Mouse (Mus musculus) C2C12 (cell line): Measurements from ENCODE around the gene Kcnip1. TPM values are rescaled to one million over a fixed set of nuclear protein-coding genes. Genes with fewer than 3 reads are reported as not detected.

Experiments
- H3K27me3 ChIP-seq: one replicate; pipeline ENCODE4 v1.6.1; 2011; ENCODE audit not compliant: control insufficient read depth, insufficient read depth, insufficient read length
- H3K36me3 ChIP-seq: one replicate; pipeline ENCODE4 v1.6.1; 2011; ENCODE audit not compliant: control insufficient read depth, insufficient read depth
- H3K4me3 ChIP-seq: one replicate; pipeline ENCODE4 v1.5.1; 2011; ENCODE audit warnings: mild to moderate bottlenecking, control low read depth; ENCODE audit not compliant: poor library complexity, insufficient read depth, severe bottlenecking
- H3K79me2 ChIP-seq: one replicate; pipeline ENCODE4 v1.6.1; 2011; ENCODE audit not compliant: control insufficient read depth, insufficient read depth
- H3K79me3 ChIP-seq: one replicate; pipeline ENCODE4 v1.6.1; 2011; ENCODE audit warnings: low read depth, control low read depth
- H3ac ChIP-seq: one replicate; pipeline ENCODE3; 2011; ENCODE audit warnings: low read depth; ENCODE audit not compliant: control insufficient read depth, insufficient read length
- CEBPB ChIP-seq: IDR thresholded peaks from one replicate; pipeline ENCODE4 v1.6.1; 2011; ENCODE audit warnings: low read depth, mild to moderate bottlenecking, control low read depth, moderate library complexity
- CTCF ChIP-seq: IDR thresholded peaks from one replicate; pipeline ENCODE4 v1.5.1; 2011; ENCODE audit not compliant: control insufficient read depth, insufficient read depth, insufficient read length
- FOSL1 ChIP-seq: IDR thresholded peaks from one replicate; pipeline ENCODE4 v1.8.0; 2011; ENCODE audit warnings: mild to moderate bottlenecking, low read length; ENCODE audit not compliant: poor library complexity, insufficient read depth, severe bottlenecking
- MAX ChIP-seq: IDR thresholded peaks from one replicate; pipeline ENCODE4 v1.6.1; 2011; ENCODE audit warnings: mild to moderate bottlenecking, control low read depth
- MYOD1 ChIP-seq: IDR thresholded peaks from one replicate; pipeline ENCODE4 v1.6.1; 2011; ENCODE audit warnings: low read depth; ENCODE audit not compliant: control insufficient read depth, insufficient read length
- MYOG ChIP-seq: IDR thresholded peaks from one replicate; pipeline ENCODE4 v1.6.1; 2011; ENCODE audit not compliant: control insufficient read depth, insufficient read length; ENCODE audit errors: extremely low read depth
- USF1 ChIP-seq: IDR thresholded peaks from one replicate; pipeline ENCODE4 v1.6.1; 2011; ENCODE audit warnings: low read depth, mild to moderate bottlenecking, control low read depth, moderate library complexity
- polyA plus RNA-seq: library from polyadenylated mRNA; unstranded; fragments of >200 nt; fragmentation: generic; extraction: Trizol; gene quantifications from one replicate; pipeline ENCODE4 v1.2.1, GENCODE M21; 2012; ENCODE audit warnings: missing spikeins

The Kcnip1 gene
- polyA plus RNA-seq, 1 experiment = not detected

DNA sequence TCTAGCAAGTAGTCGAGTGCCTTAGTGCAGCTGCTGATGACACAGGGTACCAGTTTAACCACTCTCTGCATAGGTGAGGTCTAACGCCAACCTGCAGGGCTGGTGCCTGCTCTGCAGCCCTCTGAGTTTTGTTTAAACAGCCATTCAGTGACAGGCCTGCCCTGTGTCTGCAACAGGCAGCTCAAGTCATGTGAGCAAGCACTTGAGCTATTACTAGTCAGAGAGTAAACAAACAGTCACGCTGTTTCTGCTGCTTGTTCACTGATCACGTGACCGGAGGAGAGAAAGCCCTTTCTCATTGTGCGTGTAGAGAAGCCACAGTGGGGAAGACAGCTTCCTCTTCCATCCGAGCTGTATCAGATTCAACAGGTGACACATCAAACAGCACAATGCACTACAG, 248.5 kb downstream of the Kcnip1 start:
- TF ChIP-seq FOSL1 = no peak
- TF ChIP-seq CTCF = no peak
- peak; percentile 89 for TF ChIP-seq USF1
- Histone ChIP-seq H3K27me3 (peaks cover 5% of the 10 kb centered on the region), H3K36me3 (no peaks in the 10 kb centered on the region), H3ac (no peak overlapping the region), H3K79me3 (no peaks in the 10 kb centered on the region), H3K4me3 (no peak overlapping the region), H3K79me2 (no peaks in the 10 kb centered on the region)

- H3K4me3 ChIP-seq = no peak overlapping the region
- H3K79me3 ChIP-seq = no peaks in the 10 kb centered on the region
- no peak for TF ChIP-seq CEBPB
- no peak for TF ChIP-seq USF1
- TF ChIP-seq MAX = peak; percentile 28
- peak; percentile 80 for TF ChIP-seq FOSL1
- no peak for TF ChIP-seq MYOG
- TF ChIP-seq CTCF = no peak
- no peak for TF ChIP-seq MYOD1
- no peak overlapping the region for H3ac ChIP-seq
- peaks cover 26% of the 10 kb centered on the region for H3K27me3 ChIP-seq
- H3K79me2 ChIP-seq = no peaks in the 10 kb centered on the region
- H3K36me3 ChIP-seq = no peaks in the 10 kb centered on the region
Measured at GRCm38 (mm10) chr11:33740187-33740586, 252.8 kb downstream of the Kcnip1 start.

- no peak overlapping the region for H3K4me3 ChIP-seq
- H3K79me2 ChIP-seq = no peaks in the 10 kb centered on the region
- no peaks in the 10 kb centered on the region for H3K79me3 ChIP-seq
- H3K36me3 ChIP-seq = no peaks in the 10 kb centered on the region
- peaks cover 47% of the 10 kb centered on the region for H3K27me3 ChIP-seq
- TF ChIP-seq MYOD1 (no peak), MYOG (no peak), CTCF (no peak), CEBPB (no peak), MAX (no peak), USF1 (no peak)
- no peak overlapping the region for H3ac ChIP-seq
Measured at GRCm38 (mm10) chr11:33736426-33736825, 256.5 kb downstream of the Kcnip1 start.

GRCm38 (mm10) chr11:33733269-33733668, 259.7 kb downstream of the Kcnip1 start:
- peaks cover 44% of the 10 kb centered on the region for H3K27me3 ChIP-seq
- H3K79me2 ChIP-seq = no peaks in the 10 kb centered on the region
- H3ac ChIP-seq = no peak overlapping the region
- H3K79me3 ChIP-seq = no peaks in the 10 kb centered on the region
- H3K36me3 ChIP-seq = no peaks in the 10 kb centered on the region
- TF ChIP-seq USF1 = no peak
- no peak for TF ChIP-seq MYOG
- TF ChIP-seq CTCF = no peak
- TF ChIP-seq MAX = no peak
- TF ChIP-seq FOSL1 = no peak
- no peak for TF ChIP-seq CEBPB
- no peak for TF ChIP-seq MYOD1
- no peak overlapping the region for H3K4me3 ChIP-seq

- TF ChIP-seq MAX (no peak), MYOG (no peak), CTCF (no peak)
- no peak overlapping the region for H3ac ChIP-seq
Measured at GRCm38 (mm10) chr11:33732358-33732757, 260.6 kb downstream of the Kcnip1 start.

GRCm38 (mm10) chr11:33721297-33721696, 271.7 kb downstream of the Kcnip1 start:
- H3ac ChIP-seq = no peak overlapping the region
- no peak overlapping the region for H3K4me3 ChIP-seq
- no peaks in the 10 kb centered on the region for H3K27me3 ChIP-seq
- no peaks in the 10 kb centered on the region for H3K79me3 ChIP-seq
- TF ChIP-seq FOSL1 = no peak
- TF ChIP-seq MAX = no peak
- TF ChIP-seq MYOD1 = no peak
- no peak for TF ChIP-seq MYOG
- TF ChIP-seq CEBPB = no peak
- no peak for TF ChIP-seq USF1
- peak; percentile 89 for TF ChIP-seq CTCF
- no peaks in the 10 kb centered on the region for H3K79me2 ChIP-seq
- no peaks in the 10 kb centered on the region for H3K36me3 ChIP-seq

More at GRCm38 (mm10) chr11:33732358-33732757, 260.6 kb downstream of the Kcnip1 start:
- Histone ChIP-seq H3K79me3 (no peaks in the 10 kb centered on the region), H3K4me3 (no peak overlapping the region), H3K27me3 (peaks cover 39% of the 10 kb centered on the region), H3K79me2 (no peaks in the 10 kb centered on the region), H3K36me3 (no peaks in the 10 kb centered on the region)
